Mouse (Mus musculus) heart, adult 2 months (tissue): ENCODE data around the gene Sstr3.

ENCODE experiments used
- CTCF ChIP-seq: fragments of 200-600 bp; IDR thresholded peaks from 2 replicates; pipeline ENCODE4 v1.8.1; 2022; ENCODE audit warnings: antibody characterized with exemption, mild to moderate bottlenecking, moderate library complexity
- EP300 ChIP-seq: fragments of 200-500 bp; IDR thresholded peaks from 2 replicates; pipeline ENCODE4 v1.6.1; 2011; ENCODE audit warnings: low read depth, low read length, control low read depth; ENCODE audit not compliant: insufficient read depth
- POLR2A ChIP-seq: fragments of 200-500 bp; IDR thresholded peaks from 2 replicates; pipeline ENCODE4 v1.6.1; 2011; ENCODE audit warnings: mild to moderate bottlenecking, low read depth, low read length, control low read depth; ENCODE audit not compliant: insufficient read depth

GRCm38 (mm10) chr15:78548336-78548665 is 3.8 kb upstream of the Sstr3 start:
- no peak for TF ChIP-seq CTCF
- no peak for TF ChIP-seq EP300
- TF ChIP-seq POLR2A, result no peak
